Mouse (Mus musculus): Measurements from ENCODE around the gene Tmem158. TPM values are rescaled to one million over a fixed set of nuclear protein-coding genes. Genes with fewer than 3 reads are reported as not detected.

The Tmem158 gene
- total RNA-seq (2023) = 0.70 TPM

DNA sequence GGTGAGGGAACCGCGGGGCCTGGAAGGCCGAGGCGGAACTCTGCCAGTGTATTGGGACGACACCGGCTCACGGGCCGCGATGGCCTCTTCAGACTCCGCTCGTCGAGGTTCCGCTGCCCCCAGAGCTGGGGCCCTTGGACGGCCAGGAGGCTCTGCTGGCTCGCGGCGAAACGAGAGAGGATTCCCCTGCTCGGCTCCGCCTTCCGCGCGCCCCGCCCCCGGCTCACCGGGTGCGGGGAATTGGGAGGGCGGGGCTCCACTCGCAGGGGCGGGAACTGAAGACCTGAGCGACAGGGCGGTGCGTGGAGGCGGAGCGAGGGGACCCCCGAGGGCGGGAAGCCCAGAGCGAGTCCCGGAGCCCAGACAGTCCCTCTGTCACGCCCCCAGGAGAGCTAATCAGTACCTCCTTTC is at the start of gene Tmem158:
TSS of gene Tmem158 (minus strand) at position 154 of the 411 bp plus-strand sequence.

GRCm38 (mm10) chr9:123215621-123216440 is 44.7 kb downstream of the Tmem158 start, which contains the start of gene Cdcp1:
Gene Cdcp1 (minus strand): TSS chr9:123216038.

Other genes with a start within 250 kb of the Tmem158 start
- 28.6 TPM for gene Tmem42, start 239.4 kb downstream of the Tmem158 start, total RNA-seq (2023)
- 1.8 TPM for gene Tgm4, start 226.0 kb downstream of the Tmem158 start, total RNA-seq (2023)
- 53.6 TPM for gene Zdhhc3, start 147.6 kb downstream of the Tmem158 start, total RNA-seq (2023)
- gene Exosc7, start 147.5 kb downstream of the Tmem158 start, total RNA-seq (2023) = 56.1 TPM
- not detected for gene Clec3b, start 109.8 kb downstream of the Tmem158 start, total RNA-seq (2023)
- not detected for gene Cdcp1, start 44.7 kb downstream of the Tmem158 start, total RNA-seq (2023)
- gene Lars2, start 106.2 kb upstream of the Tmem158 start, total RNA-seq (2023) = 395 TPM
- gene Limd1, start 217.9 kb upstream of the Tmem158 start, total RNA-seq (2023) = 113 TPM

Data from CD8-positive naive resting alpha-beta T cell, adult 57 days (primary cell).